Mouse (Mus musculus): ENCODE results near the gene Fam221a. TPM values are rescaled to one million over a fixed set of nuclear protein-coding genes. Genes with fewer than 3 reads are reported as not detected.

Fam221a gene
- polyA plus RNA-seq, 1 experiment: 1.7 TPM

GRCm38 (mm10) chr6:49325294-49325693 lies 42.2 kb upstream of the Fam221a start:
- no peak for TF ChIP-seq POLR2A (IDR thresholded peaks at IDR 0.05; ENCODE audit: borderline replicate concordance, insufficient read depth, low read length)
- no peak for TF ChIP-seq CTCF (IDR thresholded peaks at IDR 0.05; ENCODE audit: borderline replicate concordance, insufficient read depth, low read depth, low read length)
- 80% methylated on average over 1 of the region's 1 CpGs for WGBS
- no peaks in the 10 kb centered on the region for H3K27me3 ChIP-seq (ENCODE audit: control insufficient read depth, insufficient read depth, low read length)
- H3K4me1 ChIP-seq (ENCODE audit: control insufficient read depth, insufficient read depth, low read length): no peaks in the 10 kb centered on the region
- no peak overlapping the region for H3K27ac ChIP-seq (ENCODE audit: insufficient read depth, low read length)
- no peak overlapping the region for H3K4me3 ChIP-seq (replicated peaks; ENCODE audit: insufficient read depth, low read depth, low read length)
- DNase-seq: no peak

- Histone ChIP-seq H3K27ac (ENCODE audit: insufficient read depth, low read length) (no peak overlapping the region), H3K4me1 (ENCODE audit: control insufficient read depth, insufficient read depth, low read length) (no peaks in the 10 kb centered on the region), H3K27me3 (ENCODE audit: control insufficient read depth, insufficient read depth, low read length) (no peaks in the 10 kb centered on the region), H3K4me3 (replicated peaks; ENCODE audit: insufficient read depth, low read depth, low read length) (no peak overlapping the region)
- no peak for DNase-seq
- 86% methylated on average over 3 of the region's 3 CpGs for WGBS
- TF ChIP-seq CTCF (IDR thresholded peaks at IDR 0.05; ENCODE audit: borderline replicate concordance, insufficient read depth, low read depth, low read length): no peak
- no peak for TF ChIP-seq POLR2A (IDR thresholded peaks at IDR 0.05; ENCODE audit: borderline replicate concordance, insufficient read depth, low read length)
Observed at GRCm38 (mm10) chr6:49326846-49327245, 40.7 kb upstream of the Fam221a start.

GRCm38 (mm10) chr6:49331369-49332059 lies 36.0 kb upstream of the Fam221a start:
- Histone ChIP-seq H3K4me1 (ENCODE audit: control insufficient read depth, insufficient read depth, low read length) (no peaks in the 10 kb centered on the region), H3K27ac (ENCODE audit: insufficient read depth, low read length) (no peak overlapping the region), H3K27me3 (ENCODE audit: control insufficient read depth, insufficient read depth, low read length) (no peaks in the 10 kb centered on the region), H3K4me3 (replicated peaks; ENCODE audit: insufficient read depth, low read depth, low read length) (no peak overlapping the region)
- WGBS: 76% methylated on average over 5 of the region's 5 CpGs
- no peak for TF ChIP-seq POLR2A (IDR thresholded peaks at IDR 0.05; ENCODE audit: borderline replicate concordance, insufficient read depth, low read length)
- TF ChIP-seq CTCF (IDR thresholded peaks at IDR 0.05; ENCODE audit: borderline replicate concordance, insufficient read depth, low read depth, low read length): no peak
- DNase-seq: no peak

GRCm38 (mm10) chr6:49332060-49332370 lies 35.5 kb upstream of the Fam221a start:
- no peak overlapping the region for H3K4me3 ChIP-seq (replicated peaks; ENCODE audit: insufficient read depth, low read depth, low read length)
- DNase-seq: no peak
- no peak for TF ChIP-seq CTCF (IDR thresholded peaks at IDR 0.05; ENCODE audit: borderline replicate concordance, insufficient read depth, low read depth, low read length)
- no peak for TF ChIP-seq POLR2A (IDR thresholded peaks at IDR 0.05; ENCODE audit: borderline replicate concordance, insufficient read depth, low read length)
- WGBS: 71% methylated on average over 13 of the region's 13 CpGs
- no peaks in the 10 kb centered on the region for H3K4me1 ChIP-seq (ENCODE audit: control insufficient read depth, insufficient read depth, low read length)
- H3K27ac ChIP-seq (ENCODE audit: insufficient read depth, low read length): no peak overlapping the region
- H3K27me3 ChIP-seq (ENCODE audit: control insufficient read depth, insufficient read depth, low read length): no peaks in the 10 kb centered on the region

GRCm38 (mm10) chr6:49338566-49338965 lies 29.0 kb upstream of the Fam221a start:
- no peaks in the 10 kb centered on the region for H3K4me1 ChIP-seq (ENCODE audit: control insufficient read depth, insufficient read depth, low read length)
- H3K27me3 ChIP-seq (ENCODE audit: control insufficient read depth, insufficient read depth, low read length): no peaks in the 10 kb centered on the region
- H3K27ac ChIP-seq (ENCODE audit: insufficient read depth, low read length): no peak overlapping the region
- WGBS: 35% methylated on average over 9 of the region's 9 CpGs
- no peak for DNase-seq
- TF ChIP-seq POLR2A (IDR thresholded peaks at IDR 0.05; ENCODE audit: borderline replicate concordance, insufficient read depth, low read length) (no peak), CTCF (IDR thresholded peaks at IDR 0.05; ENCODE audit: borderline replicate concordance, insufficient read depth, low read depth, low read length) (no peak)
- no peak overlapping the region for H3K4me3 ChIP-seq (replicated peaks; ENCODE audit: insufficient read depth, low read depth, low read length)

GRCm38 (mm10) chr6:49339145-49339544 lies 28.4 kb upstream of the Fam221a start:
- TF ChIP-seq POLR2A (IDR thresholded peaks at IDR 0.05; ENCODE audit: borderline replicate concordance, insufficient read depth, low read length): no peak
- no peak for TF ChIP-seq CTCF (IDR thresholded peaks at IDR 0.05; ENCODE audit: borderline replicate concordance, insufficient read depth, low read depth, low read length)
- no peak overlapping the region for H3K27ac ChIP-seq (ENCODE audit: insufficient read depth, low read length)
- 29% methylated on average over 6 of the region's 6 CpGs for WGBS
- DNase-seq: no peak
- no peaks in the 10 kb centered on the region for H3K4me1 ChIP-seq (ENCODE audit: control insufficient read depth, insufficient read depth, low read length)
- H3K4me3 ChIP-seq (replicated peaks; ENCODE audit: insufficient read depth, low read depth, low read length): no peak overlapping the region
- no peaks in the 10 kb centered on the region for H3K27me3 ChIP-seq (ENCODE audit: control insufficient read depth, insufficient read depth, low read length)

- Histone ChIP-seq H3K27ac (ENCODE audit: insufficient read depth, low read length) (no peak overlapping the region), H3K4me3 (replicated peaks; ENCODE audit: insufficient read depth, low read depth, low read length) (no peak overlapping the region), H3K27me3 (ENCODE audit: control insufficient read depth, insufficient read depth, low read length) (no peaks in the 10 kb centered on the region), H3K4me1 (ENCODE audit: control insufficient read depth, insufficient read depth, low read length) (no peaks in the 10 kb centered on the region)
- no peak for TF ChIP-seq POLR2A (IDR thresholded peaks at IDR 0.05; ENCODE audit: borderline replicate concordance, insufficient read depth, low read length)
- TF ChIP-seq CTCF (IDR thresholded peaks at IDR 0.05; ENCODE audit: borderline replicate concordance, insufficient read depth, low read depth, low read length): no peak
- DNase-seq: no peak
- 65% methylated on average over 14 of the region's 14 CpGs for WGBS
Observed at GRCm38 (mm10) chr6:49343737-49344469, 23.6 kb upstream of the Fam221a start.

GRCm38 (mm10) chr6:49349826-49350225 lies 17.7 kb upstream of the Fam221a start:
- Histone ChIP-seq H3K27me3 (ENCODE audit: control insufficient read depth, insufficient read depth, low read length) (no peaks in the 10 kb centered on the region), H3K27ac (ENCODE audit: insufficient read depth, low read length) (no peak overlapping the region), H3K4me3 (replicated peaks; ENCODE audit: insufficient read depth, low read depth, low read length) (no peak overlapping the region), H3K4me1 (ENCODE audit: control insufficient read depth, insufficient read depth, low read length) (no peaks in the 10 kb centered on the region)
- 81% methylated on average over 7 of the region's 7 CpGs for WGBS
- no peak for DNase-seq
- no peak for TF ChIP-seq POLR2A (IDR thresholded peaks at IDR 0.05; ENCODE audit: borderline replicate concordance, insufficient read depth, low read length)
- TF ChIP-seq CTCF (IDR thresholded peaks at IDR 0.05; ENCODE audit: borderline replicate concordance, insufficient read depth, low read depth, low read length): no peak

Measured in cerebellum, adult 2 months (tissue).